Mouse (Mus musculus) gonadal fat pad, adult 2 months (tissue): ENCODE data around the gene Bex3. TPM values are rescaled to one million over a fixed set of nuclear protein-coding genes. Genes with fewer than 3 reads are reported as not detected.
"Not testable (repeated sequence)": the region's sequence is repeated elsewhere in the genome, so short reads cannot be mapped to it uniquely, and the experiment has no call there.

Experiments used
- DNase-seq: peaks from one replicate; pipeline ENCODE4 v3.0.0-alpha.2; 2012; ENCODE audit warnings: low read depth
- polyA plus RNA-seq: library from polyadenylated mRNA; depleted of rRNA; stranded (reverse); fragments of >200 nt; gene quantifications from 2 replicates; pipeline ENCODE4 v1.2.3, GENCODE M21; 2012; rRNA removed

Bex3 gene
- polyA plus RNA-seq = 75.4 and 93.5 TPM in 2 replicates

DNA sequence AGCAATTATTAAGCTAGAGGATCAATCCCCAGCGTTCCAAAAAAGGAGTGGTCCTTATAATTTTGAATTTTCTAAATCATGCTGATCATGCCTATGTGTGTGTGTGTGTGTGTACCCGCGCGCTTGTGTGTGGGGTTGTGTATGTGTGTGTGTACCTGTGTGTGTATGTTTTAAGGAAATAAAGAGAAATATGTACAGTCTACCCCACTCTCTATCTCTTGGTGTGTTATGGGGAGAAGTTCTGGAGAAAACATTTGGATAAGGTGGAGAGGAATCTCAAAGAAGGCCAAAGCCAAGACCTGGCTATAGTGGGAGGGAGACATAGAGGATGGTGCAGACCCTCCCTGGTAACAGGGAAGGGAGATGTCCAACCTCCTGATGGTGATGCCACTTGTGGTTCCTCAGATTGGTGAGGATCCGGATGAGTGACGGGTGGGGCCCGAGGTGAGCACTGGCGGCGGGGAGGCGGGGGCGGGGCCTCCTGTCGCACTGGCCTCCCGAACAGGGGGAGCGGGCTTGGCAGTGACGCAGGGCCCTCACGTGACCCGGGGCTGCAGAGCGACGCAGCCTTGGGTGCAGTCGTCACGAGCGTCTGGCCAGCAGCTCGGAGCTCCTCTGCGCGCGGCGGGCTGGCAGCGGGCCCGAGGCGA, at the start of gene Bex3:
Bex3 (plus strand) TSS at position 511 of the 650 bp plus-strand sequence.
- DNase-seq = not testable (repeated sequence)

DNA sequence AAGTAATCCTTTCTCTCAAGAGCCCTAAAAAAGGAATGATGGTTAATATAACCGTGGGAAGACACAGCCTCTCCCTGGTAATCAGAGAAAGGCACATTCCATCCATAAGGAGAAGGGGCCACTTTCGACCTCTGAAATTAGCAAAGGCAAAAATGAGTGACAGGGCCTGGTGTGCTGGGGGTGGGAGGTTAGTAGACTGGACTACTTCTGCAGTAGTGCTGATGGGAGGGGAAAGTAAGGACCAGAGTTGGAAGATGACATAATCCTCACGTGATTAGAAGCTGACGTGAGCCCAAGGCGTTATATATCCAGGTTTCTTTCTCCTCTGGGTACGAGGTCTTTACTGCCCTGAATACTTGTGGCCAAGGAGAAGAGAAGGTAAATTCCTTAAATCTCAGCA, 46.3 kb upstream of the Bex3 start:
- DNase-seq = no peak

DNA sequence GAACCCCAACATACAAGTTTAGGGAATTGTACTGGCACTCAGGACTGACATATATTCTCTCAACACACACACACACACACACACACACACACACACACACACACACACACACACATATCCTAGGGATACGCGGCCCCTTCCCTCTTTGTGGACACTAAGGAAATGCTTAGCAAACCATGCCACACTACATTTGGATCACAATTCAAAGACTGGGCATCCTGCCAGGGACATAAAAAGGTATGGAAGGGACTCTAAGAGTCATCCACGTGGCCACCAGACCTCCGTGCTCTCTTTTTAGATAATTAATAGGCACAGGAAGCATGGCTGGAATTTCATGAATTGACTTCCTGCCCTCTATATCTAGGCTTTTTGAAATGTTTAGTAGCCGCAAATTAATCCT, 42.3 kb upstream of the Bex3 start:
- DNase-seq = no peak

DNA sequence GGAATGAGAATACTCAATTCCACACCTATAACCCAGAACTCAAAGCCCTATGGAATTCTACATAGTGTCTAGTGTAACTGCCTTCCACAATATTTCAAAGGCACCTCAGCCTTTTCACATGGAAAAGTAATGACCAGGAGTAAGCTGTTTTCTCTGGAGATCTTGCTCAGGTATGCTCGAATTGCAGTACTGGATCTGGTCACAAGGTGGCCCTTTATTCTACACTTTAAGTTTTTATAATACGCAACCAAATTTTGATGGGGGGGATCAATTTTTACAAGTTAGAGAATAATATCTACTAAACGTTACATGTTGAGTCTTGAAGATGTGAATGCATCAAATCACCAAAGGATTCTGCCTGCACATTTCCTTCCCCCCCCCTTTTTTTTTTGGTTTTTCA, 31.9 kb upstream of the Bex3 start:
- DNase-seq = no peak

DNA sequence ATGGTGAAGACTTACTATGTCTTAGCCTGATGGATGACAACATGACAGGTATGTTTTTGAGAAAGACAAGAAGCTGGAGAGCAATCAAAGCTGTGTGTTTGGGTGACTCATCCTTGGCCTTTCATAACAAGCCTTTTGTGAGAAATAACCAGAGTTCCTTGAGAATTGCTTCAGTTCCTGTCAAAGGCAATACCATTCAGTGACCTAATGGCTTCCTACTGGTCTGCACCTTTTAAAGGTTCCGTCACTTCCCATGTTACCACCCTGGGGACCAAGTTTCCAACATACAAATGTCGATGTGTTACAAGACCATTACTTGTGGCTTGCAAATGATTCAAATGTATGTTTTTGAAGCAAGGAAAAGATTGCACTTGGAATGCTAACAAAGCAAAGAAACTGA, 26.9 kb upstream of the Bex3 start:
- DNase-seq = no peak

DNA sequence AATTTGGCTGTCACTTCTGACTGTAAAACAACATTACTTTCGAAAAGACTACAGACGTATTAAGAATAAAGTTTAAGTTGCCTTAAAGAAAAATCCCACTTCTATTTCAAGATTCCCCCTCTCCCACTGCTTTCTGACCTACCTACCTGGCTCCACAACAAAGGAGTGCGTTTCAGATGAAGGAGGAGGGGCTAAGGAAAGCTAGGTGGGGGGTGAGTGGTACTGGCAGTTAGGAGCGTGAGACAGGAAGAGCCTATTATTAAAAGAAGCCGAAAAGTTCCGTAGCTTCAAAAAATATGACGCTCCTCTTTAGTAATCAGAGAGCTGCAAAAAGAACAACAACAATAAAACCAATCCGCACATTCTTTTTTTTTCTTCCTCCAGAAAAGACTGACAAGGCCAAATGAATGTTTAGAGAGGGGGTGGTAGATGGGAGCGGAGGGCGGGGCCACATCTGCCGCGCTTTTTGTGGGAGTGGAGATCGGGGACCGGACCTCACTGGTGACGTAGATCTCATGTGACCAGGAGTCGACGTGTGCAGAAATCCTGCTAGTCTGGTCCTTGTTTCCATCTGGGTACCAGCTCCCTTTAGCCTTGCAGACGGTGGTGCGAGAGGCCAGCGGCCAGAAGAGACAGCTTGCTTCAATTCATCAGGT, 25.4 kb upstream of the Bex3 start, which contains the start of gene Tceal9:
Tceal9 (plus strand) TSS at position 506 of the 656 bp plus-strand sequence.
- no peak for DNase-seq

DNA sequence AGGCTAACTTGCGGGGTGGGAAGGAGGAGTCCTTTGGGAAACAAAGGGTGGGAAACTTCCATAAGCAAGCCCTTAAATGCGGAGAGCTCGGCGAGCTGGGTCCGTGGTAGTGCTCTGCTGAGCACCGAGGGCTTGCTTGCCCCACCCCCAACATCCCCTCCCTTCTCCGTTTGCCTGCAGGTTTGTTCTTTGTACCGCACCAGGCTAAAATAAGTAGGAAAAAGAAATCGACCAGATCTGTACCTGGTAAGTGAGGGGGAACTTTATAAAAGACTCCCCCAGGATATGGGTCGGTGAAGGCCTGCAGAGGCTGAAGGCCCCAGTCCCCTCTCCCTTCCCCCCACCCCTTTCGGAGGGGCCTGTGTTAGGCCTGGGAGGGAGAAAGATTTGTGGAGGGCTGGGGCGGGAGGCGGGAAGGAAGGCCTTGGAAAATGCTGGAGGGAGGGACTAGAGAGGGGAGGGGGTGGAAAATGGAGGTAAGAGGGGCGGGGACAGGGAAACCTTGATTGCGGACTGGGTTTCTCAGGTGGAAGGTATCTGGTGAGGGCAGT, 24.5 kb upstream of the Bex3 start:
- DNase-seq = no peak

DNA sequence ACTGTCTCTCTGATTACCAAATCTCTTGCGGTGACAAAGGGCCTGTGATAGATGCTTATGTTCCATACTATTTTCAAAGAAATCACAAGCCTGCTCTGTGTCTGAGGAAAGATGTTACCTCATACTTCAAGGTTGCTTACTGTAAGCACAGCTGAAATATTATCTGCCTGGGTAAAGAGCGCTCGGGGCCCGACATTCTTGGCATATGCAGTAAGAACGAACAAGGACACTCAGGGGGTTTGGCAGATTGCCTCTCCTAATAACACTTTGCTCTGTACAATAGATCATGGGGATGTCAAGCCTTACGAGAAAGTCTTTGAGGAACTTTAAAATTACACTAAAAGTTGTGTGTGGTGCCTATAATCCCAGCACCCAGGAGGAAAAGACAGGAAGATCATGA, 21.2 kb upstream of the Bex3 start:
- DNase-seq = no peak

DNA sequence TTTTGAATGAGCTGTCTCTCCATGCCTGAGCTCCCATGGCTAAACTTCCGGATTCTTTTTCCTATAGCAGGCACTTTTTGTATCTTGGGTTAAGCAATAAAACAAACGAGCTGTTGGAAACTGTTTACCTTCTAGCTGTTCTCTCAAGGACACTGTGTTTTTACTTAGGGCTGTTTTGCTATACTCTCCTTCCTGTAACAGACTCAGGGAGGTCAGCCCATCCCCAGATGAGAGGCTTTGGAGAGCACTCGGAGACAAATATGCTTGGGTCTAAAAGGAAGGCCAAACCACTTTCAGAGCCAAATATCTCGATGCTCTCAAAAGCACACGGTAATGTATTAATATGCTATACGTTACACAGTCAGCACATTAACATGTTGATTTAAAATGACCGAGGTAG, 20.4 kb upstream of the Bex3 start:
- no peak for DNase-seq

DNA sequence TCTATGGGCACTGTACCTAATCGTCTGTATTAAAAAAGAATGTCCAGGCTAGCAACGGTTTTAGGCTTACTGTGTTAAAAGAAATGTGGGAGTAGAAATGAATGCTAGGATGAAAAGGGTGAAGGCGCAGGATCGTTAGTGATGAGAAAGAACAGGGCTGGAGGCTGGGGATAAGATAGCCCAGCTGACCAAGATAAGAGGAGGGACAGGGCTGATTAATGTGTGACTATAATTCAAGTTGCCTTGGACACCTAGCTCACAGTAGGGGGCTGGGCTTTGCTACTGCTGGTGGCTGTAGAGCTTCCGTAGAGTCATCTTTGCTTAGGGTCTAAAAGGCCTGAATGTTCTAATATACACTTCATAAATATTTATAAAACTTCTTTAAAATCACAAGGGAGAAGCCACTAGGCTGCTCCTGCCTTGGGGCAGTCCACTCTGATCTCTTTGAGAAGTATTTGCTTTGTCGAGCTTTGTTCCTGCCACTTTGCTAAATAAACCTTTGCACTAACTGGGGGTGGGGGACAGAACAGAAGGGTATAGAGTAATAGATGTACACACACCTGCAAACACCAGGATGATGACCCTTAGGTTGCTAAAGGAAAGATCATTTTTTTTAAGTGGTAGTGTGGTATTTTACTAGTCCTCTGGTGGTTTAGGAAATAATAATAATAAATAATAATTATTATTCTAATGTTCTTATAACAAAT, 17.9 kb upstream of the Bex3 start:
- no peak for DNase-seq

DNA sequence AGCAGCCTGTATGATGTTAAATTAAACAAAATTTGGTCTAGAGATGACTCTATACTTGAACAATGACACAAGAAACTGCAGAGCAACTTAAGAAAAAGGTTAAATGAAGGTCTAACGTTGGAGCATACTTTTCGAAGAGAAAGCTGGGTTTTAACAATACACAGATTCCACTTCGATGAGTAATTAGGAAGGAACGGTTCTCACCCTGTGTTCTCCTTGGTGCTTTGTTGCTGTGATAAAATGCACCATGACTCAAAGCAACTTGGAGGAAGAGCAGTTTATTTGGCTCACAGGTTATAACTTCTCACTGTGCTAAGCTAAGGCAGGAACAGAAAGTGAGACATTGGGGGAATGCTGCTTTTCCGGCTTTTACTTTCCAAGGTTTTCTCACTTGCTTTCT, 2.3 kb upstream of the Bex3 start:
- no peak for DNase-seq

DNA sequence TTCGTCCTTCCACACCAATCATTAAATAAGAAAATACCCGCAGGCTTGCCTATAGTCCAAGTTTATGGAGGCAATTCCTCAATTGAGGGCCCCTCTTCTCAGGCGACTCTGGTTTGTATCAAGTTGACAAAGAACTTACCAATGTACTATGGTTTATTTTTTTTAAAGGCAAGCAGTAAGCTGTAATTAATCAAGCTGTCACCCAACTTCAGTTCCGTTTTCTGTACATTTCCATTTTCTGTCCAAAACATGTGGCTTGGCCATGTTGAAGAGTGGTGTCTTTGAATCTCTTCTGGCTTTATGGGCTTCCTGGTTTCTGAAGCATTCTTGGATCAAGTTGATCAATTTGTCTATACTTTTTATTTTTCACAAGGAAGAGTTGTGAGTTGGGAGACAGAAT, 1.9 kb upstream of the Bex3 start:
- no peak for DNase-seq

DNA sequence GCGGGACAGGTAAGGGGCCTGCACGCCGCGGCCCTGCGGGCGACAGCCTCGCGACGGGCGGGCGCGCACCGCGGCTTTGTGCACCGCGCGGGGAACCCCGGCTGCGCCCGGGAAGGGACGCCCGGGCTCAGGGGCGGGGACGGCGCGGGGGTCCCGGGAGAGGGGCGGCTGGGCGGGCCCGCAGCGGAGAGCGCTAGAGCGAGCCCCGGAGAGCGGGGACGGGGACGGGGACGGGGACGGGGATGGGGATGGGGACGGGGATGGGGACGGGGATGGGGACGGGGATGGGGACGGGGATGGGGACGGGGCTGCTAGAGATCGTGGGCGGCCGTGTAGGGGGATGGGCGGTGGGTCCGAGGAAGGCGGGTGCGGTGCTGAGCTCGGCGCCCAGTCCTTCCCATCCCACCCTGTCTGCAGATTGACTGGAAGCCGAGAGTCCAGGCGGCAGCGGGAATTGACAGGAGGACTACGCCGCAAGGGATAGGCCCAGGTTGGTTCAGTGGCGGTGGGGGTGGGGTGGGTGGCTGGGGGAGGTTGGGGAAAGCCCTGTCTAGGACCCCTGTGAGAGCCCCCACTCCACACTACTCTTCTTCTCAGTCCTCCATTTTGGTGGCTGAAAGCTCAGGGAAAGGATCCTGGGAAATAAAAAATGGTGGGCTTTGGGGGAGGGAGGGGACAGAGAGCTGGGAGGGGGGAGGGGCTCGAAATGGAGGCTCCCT, 499 bp downstream of the Bex3 start:
- not testable (repeated sequence) for DNase-seq

DNA sequence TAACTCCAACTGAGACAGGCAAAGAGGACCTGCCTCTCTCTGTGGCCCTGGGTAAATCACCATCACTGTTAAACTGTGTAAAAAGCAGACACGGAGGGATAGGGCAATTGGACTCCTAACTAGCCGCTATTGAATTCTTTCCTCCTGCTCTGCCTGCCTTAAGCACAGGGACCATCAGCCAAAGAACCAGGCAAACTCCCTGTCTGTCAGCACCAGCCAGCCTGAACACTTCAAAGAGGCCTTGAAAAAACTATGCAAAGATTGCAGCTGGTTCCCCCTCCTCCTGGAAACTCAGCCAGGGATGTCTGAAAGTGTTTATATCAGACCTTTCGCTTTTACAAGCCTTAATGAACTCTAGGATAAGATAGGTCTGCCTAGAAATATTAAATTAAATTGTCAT, 4.5 kb downstream of the Bex3 start:
- DNase-seq = no peak

DNA sequence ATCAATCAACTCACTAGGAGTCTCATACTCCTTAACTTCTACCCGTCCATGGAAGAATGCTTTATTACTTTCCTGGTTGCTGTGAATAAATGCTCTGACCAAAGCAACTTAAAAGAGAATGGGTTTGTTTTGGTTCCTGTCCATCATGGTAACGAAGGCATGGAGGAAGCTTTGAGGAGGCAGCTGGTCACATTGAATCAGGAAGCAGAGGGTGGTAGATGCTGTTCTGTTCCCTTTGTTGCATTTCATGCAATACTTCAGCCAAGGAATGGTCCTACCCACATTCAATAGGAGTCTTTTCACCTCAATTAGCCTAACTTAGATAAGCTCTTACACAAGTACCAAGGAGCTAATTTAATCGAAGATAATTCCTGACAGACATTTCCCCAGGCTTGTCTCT, 5.3 kb downstream of the Bex3 start:
- DNase-seq = no peak

DNA sequence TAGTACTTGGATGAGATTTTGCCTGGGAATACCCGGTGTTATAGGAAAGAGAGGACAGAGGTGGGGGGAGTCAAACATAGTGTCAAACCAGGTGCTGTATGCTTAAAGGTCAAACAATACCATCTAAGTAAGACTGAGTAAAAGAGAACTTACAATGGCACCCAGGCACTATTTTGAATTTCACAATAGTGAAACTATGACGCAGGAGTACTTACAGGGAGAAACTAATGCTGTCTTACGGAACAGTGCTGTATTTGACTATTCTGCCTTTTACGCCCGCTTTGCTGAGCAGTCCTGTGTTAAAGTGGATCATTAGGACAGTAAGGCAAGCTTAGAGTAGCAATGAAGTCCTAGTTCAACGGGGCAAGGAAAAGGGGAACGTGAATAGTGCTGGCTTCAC, 7.5 kb downstream of the Bex3 start:
- DNase-seq = no peak

DNA sequence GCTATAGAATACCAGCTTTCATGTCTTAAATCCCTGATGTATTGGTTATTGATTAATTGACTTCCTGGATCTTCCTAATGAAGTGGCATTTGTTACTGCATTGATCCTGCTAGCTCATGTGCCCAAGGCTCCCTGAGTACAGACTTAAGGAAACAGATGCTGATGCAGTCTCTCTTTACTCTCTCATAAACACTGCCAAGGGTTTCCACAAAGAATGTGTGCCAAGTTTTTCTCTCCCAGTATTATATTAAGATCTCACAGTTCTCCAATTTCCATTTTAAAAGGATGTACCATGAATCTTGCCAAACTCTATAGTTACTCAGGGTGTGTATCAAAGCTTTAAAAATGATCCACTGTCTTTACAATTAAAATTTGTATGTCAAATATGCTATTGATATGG, 8.3 kb downstream of the Bex3 start:
- no peak for DNase-seq

DNA sequence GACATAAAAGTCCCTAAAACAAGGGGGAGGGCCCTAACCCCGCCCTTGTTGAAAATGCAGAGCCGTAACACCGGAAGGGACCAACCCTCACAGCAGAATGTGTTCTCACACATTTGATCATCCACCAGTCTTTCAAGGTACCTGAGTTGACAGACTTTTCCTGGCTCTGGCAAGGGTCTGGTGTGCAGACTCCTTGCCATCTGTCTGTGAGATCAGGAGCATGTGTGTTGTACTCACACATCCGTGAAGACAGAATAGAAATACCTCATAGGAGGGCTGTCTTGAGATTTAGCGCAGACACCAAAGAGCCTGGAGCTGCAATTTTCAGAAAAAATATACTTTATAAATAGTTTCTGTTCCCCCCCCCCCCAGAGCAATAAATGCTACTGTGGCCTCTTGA, 9.4 kb downstream of the Bex3 start:
- DNase-seq = no peak

DNA sequence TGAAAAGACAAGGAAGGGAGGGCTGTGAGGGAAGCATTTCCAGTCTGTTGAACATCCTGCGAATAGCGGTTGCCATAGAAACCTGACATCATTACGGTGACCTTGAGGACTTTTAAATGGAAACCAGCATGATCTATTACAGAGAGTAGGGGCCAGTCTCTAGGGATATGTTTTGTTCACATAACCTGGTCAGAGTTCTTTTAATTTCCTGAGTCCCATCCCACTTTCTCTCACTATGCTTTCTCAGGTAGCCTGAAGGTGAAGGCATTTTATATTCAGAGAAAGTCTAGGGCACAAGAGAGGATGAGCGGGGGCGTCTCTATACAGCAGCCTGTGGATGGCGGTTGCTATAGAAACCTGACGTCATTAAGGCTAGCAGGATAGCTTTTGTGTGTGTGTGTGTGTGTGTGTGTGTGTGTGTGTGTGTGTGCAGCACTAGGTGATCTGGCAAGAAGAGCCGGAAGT, 20.8 kb downstream of the Bex3 start:
- no peak for DNase-seq

DNA sequence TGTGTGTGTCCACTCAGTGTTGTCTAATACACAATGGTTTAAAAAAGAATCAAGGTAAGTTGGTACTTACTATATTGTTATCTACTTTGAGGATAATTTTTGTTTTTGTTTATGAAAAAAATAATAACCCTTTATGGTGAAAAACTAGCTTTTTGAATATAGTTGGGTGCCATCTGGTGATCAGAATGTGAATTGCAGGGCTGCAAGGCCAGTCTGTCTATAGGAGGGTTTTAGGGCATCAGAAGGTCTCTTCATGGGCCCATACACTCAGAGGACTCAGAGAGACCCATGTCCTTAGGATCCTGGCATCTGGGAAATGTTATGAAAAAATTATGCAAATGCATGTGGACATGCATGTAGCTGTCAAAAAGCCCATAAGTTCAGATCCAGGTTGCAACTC, 34.2 kb downstream of the Bex3 start:
- DNase-seq = no peak

DNA sequence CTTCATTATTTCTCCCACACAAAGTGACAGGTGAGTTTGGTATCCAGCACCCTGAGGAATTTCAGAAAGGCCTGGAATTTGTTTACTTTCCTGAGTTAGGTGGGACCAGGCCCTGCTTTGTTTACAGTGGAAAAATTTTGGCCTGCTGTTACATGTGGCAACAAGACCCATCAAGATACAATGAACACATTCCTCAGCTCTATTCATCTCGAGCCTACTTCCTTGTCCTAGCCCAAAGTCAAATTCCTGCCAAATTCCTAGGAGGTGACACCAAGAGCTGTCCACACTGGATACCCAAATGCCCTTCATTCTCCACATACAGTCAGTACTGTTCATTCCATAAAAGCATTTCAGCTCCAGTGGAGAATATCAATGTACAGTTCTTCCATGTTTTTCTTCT, 36.1 kb downstream of the Bex3 start:
- DNase-seq = no peak

DNA sequence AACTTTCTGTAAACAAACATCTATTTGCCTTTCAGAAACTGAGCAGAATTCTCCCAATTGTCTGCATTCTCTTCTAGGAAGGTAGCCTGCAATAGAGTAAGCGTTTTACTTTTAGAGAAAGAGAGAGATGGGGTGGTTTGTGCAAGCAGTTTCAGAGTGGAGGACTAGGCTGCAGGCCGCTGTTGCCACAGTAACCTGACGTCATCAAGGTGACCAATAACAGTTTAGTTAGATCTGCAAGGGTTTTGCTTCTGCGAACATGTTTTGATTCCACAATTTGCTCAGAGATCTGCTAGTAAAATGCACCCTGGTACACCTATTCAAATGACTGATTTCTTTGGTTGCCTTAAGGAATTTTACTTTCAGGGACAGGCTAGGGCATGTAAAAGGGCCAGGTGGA, 43.2 kb downstream of the Bex3 start:
- no peak for DNase-seq
